Mouse (Mus musculus) CH12.LX (cell line): ENCODE results near the gene Zfp799. TPM values are rescaled to one million over a fixed set of nuclear protein-coding genes. Genes with fewer than 3 reads are reported as not detected.
A peak's percentile ranks its signal among the peaks of the same experiment; 100 is the strongest.

ENCODE experiments used
- DNase-seq: peaks from one replicate; pipeline ENCODE4 v3.0.0-alpha.2; 2013; ENCODE audit errors: extremely low read depth
- H3K27ac ChIP-seq: 2 replicates; pipeline ENCODE4 v1.5.1; 2012; ENCODE audit warnings: low read depth, mild to moderate bottlenecking, control low read depth, moderate library complexity; ENCODE audit not compliant: insufficient read depth
- H3K27me3 ChIP-seq: replicated peaks from 2 replicates; pipeline ENCODE3; 2012; ENCODE audit warnings: inconsistent platforms
- H3K36me3 ChIP-seq, 2 experiments: replicated peaks in 1 of 2; 2 replicates each; pipeline versions ENCODE3 to v1.6.1; 2012; ENCODE audit warnings: inconsistent platforms in 1 of 2, low read length in 1 of 2, mild to moderate bottlenecking in 1 of 2, mixed read lengths in 1 of 2, moderate library complexity in 1 of 2; ENCODE audit not compliant: control insufficient read depth in 1 of 2, insufficient read depth in 1 of 2
- H3K4me1 ChIP-seq, 2 experiments: 2 replicates each; pipeline ENCODE4 v1.6.1; 2012; ENCODE audit warnings: inconsistent platforms in 1 of 2, moderate library complexity in 1 of 2; ENCODE audit not compliant: insufficient read depth in 2 of 2, control insufficient read depth in 1 of 2
- H3K4me2 ChIP-seq: 2 replicates; pipeline ENCODE4 v1.6.1; 2012; ENCODE audit warnings: low read depth, mild to moderate bottlenecking, control low read depth; ENCODE audit not compliant: poor library complexity, insufficient read depth, severe bottlenecking
- H3K4me3 ChIP-seq, 3 experiments: fragments of 150-350 bp in 1 of 3; sonication (generic) in 1 of 3; replicated peaks in 1 of 3; 2 replicates each; pipeline versions ENCODE3 to v1.5.1; 2011 to 2012; ENCODE audit warnings: low read depth in 2 of 3, low read length in 2 of 3, mild to moderate bottlenecking in 2 of 3, moderate library complexity in 2 of 3, control low read depth in 1 of 3, improper control_type of control experiment in 1 of 3, inconsistent platforms in 1 of 3, mixed read lengths in 1 of 3; ENCODE audit not compliant: poor library complexity in 1 of 3
- H3K79me2 ChIP-seq: replicated peaks from 2 replicates; pipeline ENCODE4 v1.6.1; 2012; ENCODE audit warnings: mild to moderate bottlenecking, moderate library complexity; ENCODE audit not compliant: control insufficient read depth, poor library complexity, insufficient read depth, severe bottlenecking; ENCODE audit errors: extremely low read depth
- H3K9ac ChIP-seq: 2 replicates; pipeline ENCODE4 v1.6.1; 2012; ENCODE audit warnings: low read depth, mild to moderate bottlenecking, control low read depth, moderate library complexity; ENCODE audit not compliant: insufficient read depth
- H3K9me3 ChIP-seq: replicated peaks from 2 replicates; pipeline ENCODE3; 2012; ENCODE audit warnings: low read length, inconsistent platforms, mixed read lengths
- CHD1 ChIP-seq: IDR thresholded peaks from 2 replicates; pipeline ENCODE4 v1.6.1; 2012; ENCODE audit warnings: low read depth, low read length, improper control_type of control experiment, inconsistent platforms
- CHD2 ChIP-seq: IDR thresholded peaks from 2 replicates; pipeline ENCODE4 v1.6.1; 2011; ENCODE audit warnings: low read length, improper control_type of control experiment
- CTCF ChIP-seq, 2 experiments: IDR thresholded peaks in 1 of 2; conservative IDR thresholded peaks in 1 of 2; 2 replicates each; pipeline ENCODE4 v1.5.1; 2011 to 2012; ENCODE audit warnings: low read depth in 2 of 2, low read length in 2 of 2, improper control_type of control experiment in 1 of 2, inconsistent platforms in 1 of 2, mild to moderate bottlenecking in 1 of 2, moderate library complexity in 1 of 2
- GABPA ChIP-seq: IDR thresholded peaks from 2 replicates; pipeline ENCODE4 v1.6.1; 2012; ENCODE audit warnings: low read depth, low read length, improper control_type of control experiment, inconsistent platforms; ENCODE audit not compliant: insufficient replicate concordance
- HCFC1 ChIP-seq: IDR thresholded peaks from 2 replicates; pipeline ENCODE4 v1.6.1; 2012; ENCODE audit warnings: low read depth, mild to moderate bottlenecking, inconsistent platforms, low read length, improper control_type of control experiment
- IRF4 ChIP-seq: IDR thresholded peaks from 2 replicates; pipeline ENCODE4 v1.6.1; 2014; ENCODE audit warnings: low read depth, mild to moderate bottlenecking, inconsistent platforms, low read length, improper control_type of control experiment
- JUN ChIP-seq: IDR thresholded peaks from 2 replicates; pipeline ENCODE4 v1.6.1; 2011; ENCODE audit warnings: low read depth, mild to moderate bottlenecking, low read length, improper control_type of control experiment, moderate library complexity; ENCODE audit not compliant: insufficient read depth
- JUND ChIP-seq: conservative IDR thresholded peaks from 2 replicates; pipeline ENCODE4 v1.6.1; 2011; ENCODE audit warnings: low read depth, low read length, improper control_type of control experiment
- KAT2A ChIP-seq: IDR thresholded peaks from 2 replicates; pipeline ENCODE4 v1.6.1; 2012; ENCODE audit warnings: low read length, improper control_type of control experiment, inconsistent platforms; ENCODE audit not compliant: insufficient replicate concordance
- MAX ChIP-seq: IDR thresholded peaks from 2 replicates; pipeline ENCODE4 v1.6.1; 2011; ENCODE audit warnings: low read length, improper control_type of control experiment
- MXI1 ChIP-seq: IDR thresholded peaks from 2 replicates; pipeline ENCODE4 v1.6.1; 2011; ENCODE audit warnings: mild to moderate bottlenecking, low read depth, low read length, improper control_type of control experiment
- MYC ChIP-seq: IDR thresholded peaks from 2 replicates; pipeline ENCODE4 v1.6.1; 2011; ENCODE audit warnings: low read depth, mild to moderate bottlenecking, improper control_type of control experiment, low read length
- NELFE ChIP-seq: IDR thresholded peaks from 2 replicates; pipeline ENCODE4 v1.6.1; 2011; ENCODE audit warnings: low read depth, low read length, improper control_type of control experiment
- NRF1 ChIP-seq: IDR thresholded peaks from 2 replicates; pipeline ENCODE4 v1.6.1; 2014; ENCODE audit warnings: low read depth, mild to moderate bottlenecking, inconsistent platforms, low read length, improper control_type of control experiment, moderate library complexity
- PAX5 ChIP-seq: IDR thresholded peaks from 2 replicates; pipeline ENCODE4 v1.6.1; 2012; ENCODE audit warnings: low read length, inconsistent platforms, mixed read lengths
- POLR2A ChIP-seq: IDR thresholded peaks from 2 replicates; pipeline ENCODE4 v1.6.1; 2011; ENCODE audit warnings: low read depth, mild to moderate bottlenecking, improper control_type of control experiment, low read length
- POLR2AphosphoS2 ChIP-seq: IDR thresholded peaks from 2 replicates; pipeline ENCODE4 v1.6.1; 2011; ENCODE audit warnings: low read depth, low read length, improper control_type of control experiment
- RAD21 ChIP-seq: IDR thresholded peaks from 2 replicates; pipeline ENCODE4 v1.6.1; 2011; ENCODE audit warnings: low read depth, mild to moderate bottlenecking, low read length, improper control_type of control experiment, moderate library complexity
- RCOR1 ChIP-seq: conservative IDR thresholded peaks from 2 replicates; pipeline ENCODE4 v1.6.1; 2012; ENCODE audit warnings: low read depth, mild to moderate bottlenecking, inconsistent platforms, low read length, improper control_type of control experiment
- SIN3A ChIP-seq: IDR thresholded peaks from 2 replicates; pipeline ENCODE4 v1.6.1; 2012; ENCODE audit warnings: low read length, improper control_type of control experiment, inconsistent platforms
- SMC3 ChIP-seq: IDR thresholded peaks from 2 replicates; pipeline ENCODE4 v1.6.1; 2011; ENCODE audit warnings: low read depth, low read length, improper control_type of control experiment
- TBP ChIP-seq: conservative IDR thresholded peaks from 2 replicates; pipeline ENCODE4 v1.6.1; 2011; ENCODE audit warnings: low read depth, low read length, improper control_type of control experiment
- TCF12 ChIP-seq: IDR thresholded peaks from 2 replicates; pipeline ENCODE4 v1.6.1; 2014; ENCODE audit warnings: low read depth, mild to moderate bottlenecking, inconsistent platforms, low read length, improper control_type of control experiment
- UBTF ChIP-seq: IDR thresholded peaks from 2 replicates; pipeline ENCODE4 v1.6.1; 2012; ENCODE audit warnings: low read depth, mild to moderate bottlenecking, inconsistent platforms, low read length, improper control_type of control experiment, moderate library complexity
- USF1 ChIP-seq: IDR thresholded peaks from 2 replicates; pipeline ENCODE4 v1.6.1; 2014; ENCODE audit warnings: low read depth, mild to moderate bottlenecking, inconsistent platforms, low read length, improper control_type of control experiment
- USF2 ChIP-seq: conservative IDR thresholded peaks from 2 replicates; pipeline ENCODE4 v1.6.1; 2011; ENCODE audit warnings: low read depth, low read length, improper control_type of control experiment
- ZNF384 ChIP-seq: IDR thresholded peaks from 2 replicates; pipeline ENCODE4 v1.6.1; 2012; ENCODE audit warnings: low read depth, low read length, improper control_type of control experiment, inconsistent platforms
- dilution Hi-C: fragments of 300-500 bp; cut with MboI; formaldehyde crosslinking; loops from 2 replicates; pipeline ENCODE4 v1.14.3; 2020; ENCODE audit warnings: low sequenced_read_pairs; ENCODE audit not compliant: extremely low pct_unique_long_range_greater_than_20kb, extremely low pct_ligation_motif_present
- in situ Hi-C: fragments of 300-500 bp; cut with MboI; formaldehyde crosslinking; loops from 3 replicates; pipeline ENCODE4 v1.14.3; 2019; ENCODE audit warnings: low sequenced_read_pairs, low pct_ligation_motif_present, low pct_unique_long_range_greater_than_20kb, mixed read lengths
- polyA plus RNA-seq: library from polyadenylated mRNA; unstranded; fragments of >175 nt; gene quantifications from 2 replicates; pipeline ENCODE4 v1.2.1, GENCODE M21; 2012; ENCODE audit warnings: low read depth; ENCODE audit not compliant: insufficient read length
- total RNA-seq, 2 experiments: library from RNA; depleted of rRNA; stranded (reverse); fragments of 300-350 nt in 1 of 2; fragments of >200 nt in 1 of 2; gene quantifications; 2 replicates each; pipeline ENCODE4 v1.2.3; 2012 to 2014

Zfp799 gene
- total and polyA plus RNA-seq, 3 experiments, result 6.2 to 9.5 (median 9.0) TPM

GRCm38 (mm10) chr17:32788094-32788559 is 41.9 kb downstream of the Zfp799 start, which contains the start of gene Zfp871 (continued):
- TF ChIP-seq ZNF384 (no peak), USF2 (peak; percentile 91), MAX (peak; percentile 96), CHD2 (peak; percentile 87), SIN3A (peak; percentile 85), POLR2AphosphoS2 (peak; percentile 57; the same call in 1 of the 2 replicates), IRF4 (no peak), TBP (peak; percentile 90), MYC (peak; percentile 59; the same call in 1 of the 2 replicates), JUND (no peak), MXI1 (peak; percentile 38; the same call in 1 of the 2 replicates), GABPA (no peak), TCF12 (peak; percentile 70), PAX5 (no peak), NELFE (peak; percentile 88), CTCF (conservative IDR thresholded peaks at IDR 0.05 in 1 of 2, IDR thresholded peaks at IDR 0.05 in 1 of 2; ENCODE audit: low read depth in 2 of 2, low read length in 2 of 2) (no peak; a peak in 1 of 4 replicates), POLR2A (peak; percentile 90), UBTF (no peak)

DNA sequence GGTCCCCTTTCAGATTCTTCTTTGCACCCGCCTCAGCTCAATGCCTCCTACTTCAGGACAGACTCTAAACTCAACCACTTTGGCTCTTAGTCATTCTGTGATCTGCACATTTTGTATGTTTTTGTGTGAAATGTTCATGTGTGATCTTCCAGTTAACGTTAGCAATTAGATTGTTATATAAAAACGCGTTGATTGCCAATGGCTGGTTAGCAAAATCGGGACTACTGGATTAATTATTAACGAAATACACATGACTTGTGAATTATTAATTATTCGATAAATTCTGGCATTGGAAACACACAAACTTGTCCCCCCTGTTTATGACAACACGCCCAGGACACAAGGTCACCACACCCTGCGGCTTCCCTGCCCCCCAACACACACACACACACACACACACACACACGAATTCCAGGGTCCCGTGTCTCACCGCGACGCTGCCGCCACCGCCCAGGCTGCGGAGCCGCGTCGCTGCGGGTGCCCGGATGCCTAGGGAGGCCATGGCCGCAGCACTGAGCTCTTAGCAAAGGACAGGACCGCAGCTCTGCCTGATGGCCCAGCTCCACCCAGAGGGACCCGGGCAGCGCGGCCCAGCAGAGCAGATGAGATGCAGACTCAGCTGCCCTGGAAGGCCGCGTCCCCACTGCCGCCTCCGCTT is 42.5 kb downstream of the Zfp799 start:
- H3K4me2 ChIP-seq, result peak overlapping the region; percentile 62
- H3K9me3 ChIP-seq, result no peaks in the 10 kb centered on the region
- dilution Hi-C loops (no loop called here), in situ Hi-C loops (no loop called here)
- no peak for TF ChIP-seq HCFC1
- no peak for TF ChIP-seq TBP
- no peak for TF ChIP-seq JUND
- TF ChIP-seq CHD1, result no peak
- no peak for TF ChIP-seq SMC3
- no peak for TF ChIP-seq MAX
- no peak for TF ChIP-seq USF1
- TF ChIP-seq GABPA, result no peak
- no peak for TF ChIP-seq NRF1
- TF ChIP-seq RCOR1, result no peak
- no peak for TF ChIP-seq PAX5
- no peak for TF ChIP-seq ZNF384
- no peak for TF ChIP-seq CHD2
- no peak for TF ChIP-seq RAD21
- no peak for TF ChIP-seq POLR2AphosphoS2
- TF ChIP-seq UBTF, result no peak
- no peak for TF ChIP-seq JUN
- TF ChIP-seq KAT2A, result no peak
- no peak for TF ChIP-seq NELFE
- TF ChIP-seq POLR2A, result no peak
- DNase-seq, result no peak
- H3K27ac ChIP-seq, result peak overlapping the region; percentile 83
- peak overlapping the region; percentile 94 for H3K9ac ChIP-seq
- peaks cover 24 to 35% of the 10 kb centered on the region in 2 experiments for H3K36me3 ChIP-seq
- peaks cover 44% of the 10 kb centered on the region for H3K79me2 ChIP-seq
- H3K27me3 ChIP-seq, result no peaks in the 10 kb centered on the region
- H3K4me1 ChIP-seq, result peaks cover 7 to 16% of the 10 kb centered on the region in 2 experiments; a peak in 3 of 4 replicates
- peak overlapping the region; percentile 80 to 100 (median 98) for H3K4me3 ChIP-seq
